Mouse (Mus musculus) MEL (cell line): ENCODE data around the gene Ttc9b. TPM values are rescaled to one million over a fixed set of nuclear protein-coding genes. Genes with fewer than 3 reads are reported as not detected.

ENCODE experiments used
- DNase-seq: peaks from one replicate; pipeline ENCODE4 v3.0.0; 2011; ENCODE audit warnings: low read depth, low spot score
- H3K27ac ChIP-seq: 2 replicates; pipeline ENCODE4 v1.5.1; 2012; ENCODE audit warnings: low read depth, mild to moderate bottlenecking, control low read depth, low read length, moderate library complexity; ENCODE audit not compliant: control insufficient read depth
- H3K27me3 ChIP-seq, 2 experiments: fragments of 150-350 bp in 1 of 2; sonication (generic) in 1 of 2; 2 replicates each; pipeline ENCODE4 v1.6.1; 2012; ENCODE audit warnings: low read length in 2 of 2, mild to moderate bottlenecking in 2 of 2, improper control_type of control experiment in 1 of 2, moderate library complexity in 1 of 2; ENCODE audit not compliant: insufficient read depth in 2 of 2, control insufficient read depth in 1 of 2
- H3K36me3 ChIP-seq, 2 experiments: 2 replicates each; pipeline ENCODE4 v1.6.1; 2012 to 2014; ENCODE audit warnings: low read length in 2 of 2, improper control_type of control experiment in 1 of 2, inconsistent platforms in 1 of 2, mild to moderate bottlenecking in 1 of 2; ENCODE audit not compliant: insufficient read depth in 2 of 2, control insufficient read depth in 1 of 2
- H3K4me1 ChIP-seq, 2 experiments: fragments of 150-350 bp in 1 of 2; sonication (generic) in 1 of 2; 2 replicates each; pipeline ENCODE4 v1.6.1; 2012; ENCODE audit warnings: low read length in 2 of 2, improper control_type of control experiment in 1 of 2, mild to moderate bottlenecking in 1 of 2; ENCODE audit not compliant: insufficient read depth in 2 of 2, control insufficient read depth in 1 of 2
- H3K4me3 ChIP-seq, 2 experiments: fragments of 150-350 bp in 1 of 2; sonication (generic) in 1 of 2; 2 replicates each; pipeline ENCODE4 v1.5.1; 2012; ENCODE audit warnings: low read depth in 2 of 2, low read length in 2 of 2, mild to moderate bottlenecking in 2 of 2, moderate library complexity in 2 of 2, control low read depth in 1 of 2, improper control_type of control experiment in 1 of 2; ENCODE audit not compliant: control insufficient read depth in 1 of 2, insufficient read depth in 1 of 2
- H3K79me2 ChIP-seq: 2 replicates; pipeline ENCODE4 v1.6.1; 2012; ENCODE audit warnings: mild to moderate bottlenecking, low read length, moderate library complexity; ENCODE audit not compliant: control insufficient read depth, poor library complexity, insufficient read depth
- H3K9ac ChIP-seq: 2 replicates; pipeline ENCODE4 v1.6.1; 2012; ENCODE audit warnings: low read depth, mild to moderate bottlenecking, control low read depth, low read length, moderate library complexity; ENCODE audit not compliant: control insufficient read depth, poor library complexity, severe bottlenecking
- H3K9me3 ChIP-seq: fragments of 150-350 bp; sonication (generic); replicated peaks from 2 replicates; pipeline ENCODE4 v1.6.1; 2012; ENCODE audit warnings: mild to moderate bottlenecking, low read length, improper control_type of control experiment, moderate library complexity; ENCODE audit not compliant: insufficient read depth
- CHD2 ChIP-seq: IDR thresholded peaks from 2 replicates; pipeline ENCODE4 v1.6.1; 2011; ENCODE audit warnings: low read length, improper control_type of control experiment
- CTCF ChIP-seq, 3 experiments: IDR thresholded peaks in 2 of 3; conservative IDR thresholded peaks in 1 of 3; 2 replicates each; pipeline ENCODE4 v1.5.1; 2011 to 2012; ENCODE audit warnings: low read length in 3 of 3, low read depth in 2 of 3, mild to moderate bottlenecking in 2 of 3, improper control_type of control experiment in 1 of 3, inconsistent platforms in 1 of 3, mixed read lengths in 1 of 3, moderate library complexity in 1 of 3; ENCODE audit not compliant: control insufficient read depth in 1 of 3, insufficient read depth in 1 of 3, poor library complexity in 1 of 3, severe bottlenecking in 1 of 3
- ELF1 ChIP-seq: IDR thresholded peaks from 2 replicates; pipeline ENCODE4 v1.6.1; 2014; ENCODE audit warnings: low read depth, mild to moderate bottlenecking, inconsistent platforms, low read length, improper control_type of control experiment, moderate library complexity
- EP300 ChIP-seq, 2 experiments: IDR thresholded peaks; 2 replicates each; pipeline ENCODE4 v1.6.1; 2011; ENCODE audit warnings: improper control_type of control experiment in 2 of 2, low read length in 2 of 2, low read depth in 1 of 2, mild to moderate bottlenecking in 1 of 2
- GABPA ChIP-seq: IDR thresholded peaks from 2 replicates; pipeline ENCODE4 v1.6.1; 2012; ENCODE audit warnings: low read depth, mild to moderate bottlenecking, inconsistent platforms, low read length, improper control_type of control experiment, moderate library complexity
- GATA1 ChIP-seq: IDR thresholded peaks from 2 replicates; pipeline ENCODE4 v1.6.1; 2011; ENCODE audit warnings: low read depth, low read length, improper control_type of control experiment
- HCFC1 ChIP-seq: IDR thresholded peaks from 2 replicates; pipeline ENCODE4 v1.6.1; 2012; ENCODE audit warnings: low read depth, mild to moderate bottlenecking, inconsistent platforms, low read length, improper control_type of control experiment, moderate library complexity
- KAT2A ChIP-seq: conservative IDR thresholded peaks from 2 replicates; pipeline ENCODE4 v1.6.1; 2012; ENCODE audit warnings: low read depth, low read length, improper control_type of control experiment, inconsistent platforms
- MAFK ChIP-seq: IDR thresholded peaks from 2 replicates; pipeline ENCODE4 v1.6.1; 2011; ENCODE audit warnings: low read depth, mild to moderate bottlenecking, low read length, improper control_type of control experiment, borderline replicate concordance
- MEF2A ChIP-seq: IDR thresholded peaks from 2 replicates; pipeline ENCODE4 v1.6.1; 2014; ENCODE audit warnings: low read depth, mild to moderate bottlenecking, inconsistent platforms, low read length, improper control_type of control experiment; ENCODE audit not compliant: poor library complexity, insufficient replicate concordance, severe bottlenecking; ENCODE audit errors: extremely low read depth
- MXI1 ChIP-seq: IDR thresholded peaks from 2 replicates; pipeline ENCODE4 v1.6.1; 2011; ENCODE audit warnings: mild to moderate bottlenecking, low read depth, low read length, improper control_type of control experiment
- MYB ChIP-seq: IDR thresholded peaks from 2 replicates; pipeline ENCODE4 v1.6.1; 2011; ENCODE audit warnings: mild to moderate bottlenecking, low read depth, low read length, improper control_type of control experiment
- MYC ChIP-seq: IDR thresholded peaks from 2 replicates; pipeline ENCODE4 v1.6.1; 2011; ENCODE audit warnings: low read depth, mild to moderate bottlenecking, low read length, improper control_type of control experiment, moderate library complexity
- NRF1 ChIP-seq: IDR thresholded peaks from 2 replicates; pipeline ENCODE4 v1.6.1; 2014; ENCODE audit warnings: low read depth, mild to moderate bottlenecking, inconsistent platforms, low read length, improper control_type of control experiment, moderate library complexity; ENCODE audit not compliant: poor library complexity, insufficient read depth, severe bottlenecking
- POLR2AphosphoS5 ChIP-seq: IDR thresholded peaks from 2 replicates; pipeline ENCODE4 v1.6.1; 2012; ENCODE audit warnings: low read depth, borderline replicate concordance, mild to moderate bottlenecking, inconsistent platforms, low read length, moderate library complexity, mixed read lengths
- RAD21 ChIP-seq: IDR thresholded peaks from 2 replicates; pipeline ENCODE4 v1.6.1; 2011; ENCODE audit warnings: mild to moderate bottlenecking, low read depth, low read length, improper control_type of control experiment
- RCOR1 ChIP-seq: IDR thresholded peaks from 2 replicates; pipeline ENCODE4 v1.6.1; 2012; ENCODE audit warnings: low read depth, mild to moderate bottlenecking, inconsistent platforms, low read length, improper control_type of control experiment
- SMC3 ChIP-seq: IDR thresholded peaks from 2 replicates; pipeline ENCODE4 v1.6.1; 2011; ENCODE audit warnings: low read depth, low read length, improper control_type of control experiment
- UBTF ChIP-seq: IDR thresholded peaks from 2 replicates; pipeline ENCODE4 v1.6.1; 2012; ENCODE audit warnings: low read depth, mild to moderate bottlenecking, inconsistent platforms, low read length, improper control_type of control experiment, moderate library complexity, borderline replicate concordance; ENCODE audit not compliant: insufficient read depth
- ZC3H11A ChIP-seq: IDR thresholded peaks from 2 replicates; pipeline ENCODE4 v1.6.1; 2012; ENCODE audit warnings: low read depth, mild to moderate bottlenecking, inconsistent platforms, low read length, improper control_type of control experiment
- ZNF384 ChIP-seq: IDR thresholded peaks from 2 replicates; pipeline ENCODE4 v1.6.1; 2012; ENCODE audit warnings: low read depth, mild to moderate bottlenecking, inconsistent platforms, low read length, improper control_type of control experiment
- polyA plus RNA-seq, 2 experiments: library from polyadenylated mRNA; stranded (reverse) in 1 of 2; unstranded in 1 of 2; fragments of >175 nt in 1 of 2; fragments of >200 nt in 1 of 2; gene quantifications; 2 replicates each; pipeline versions ENCODE4 v1.2.1 to v1.2.4; 2012; ENCODE audit warnings: low replicate concordance in 2 of 2, low read depth in 1 of 2; ENCODE audit not compliant: insufficient read length in 2 of 2, insufficient read depth in 1 of 2, missing spikeins in 1 of 2
- total RNA-seq: library from RNA; depleted of rRNA; stranded (reverse); fragments of 300-350 nt; gene quantifications from 2 replicates; pipeline ENCODE4 v1.2.3, GENCODE M21; 2012

Ttc9b gene
- total and polyA plus RNA-seq, 3 experiments, result 0.19 TPM; not detected in 1

- DNase-seq, result peak; percentile 49
- H3K9me3 ChIP-seq, result no peaks in the 10 kb centered on the region
- H3K9ac ChIP-seq, result no peak overlapping the region
- no peaks in the 10 kb centered on the region for H3K79me2 ChIP-seq
- no peaks in the 10 kb centered on the region for H3K27me3 ChIP-seq
- no peak overlapping the region for H3K4me3 ChIP-seq
- no peaks in the 10 kb centered on the region for H3K4me1 ChIP-seq
- no peak overlapping the region for H3K27ac ChIP-seq
- no peaks in the 10 kb centered on the region for H3K36me3 ChIP-seq
- TF ChIP-seq RAD21, result peak; percentile 22; the same call in 1 of the 2 replicates
- TF ChIP-seq CTCF (IDR thresholded peaks at IDR 0.05 in 2 of 3, conservative IDR thresholded peaks at IDR 0.05 in 1 of 3; ENCODE audit: control insufficient read depth in 1 of 3, insufficient read depth in 1 of 3, low read depth in 2 of 3, low read length in 3 of 3, poor library complexity in 1 of 3, severe bottlenecking in 1 of 3), result peak; percentile 17 to 46 (median 27); a peak in 4 of 6 replicates
- no peak for TF ChIP-seq ZC3H11A
- TF ChIP-seq SMC3, result peak; percentile 30; the same call in 1 of the 2 replicates
- TF ChIP-seq, all 39 proteins: peak for 3
These were observed 9.2 kb upstream of the Ttc9b start for GRCm38 (mm10) chr7:27644471-27644870.

- H3K27me3 ChIP-seq, result no peaks in the 10 kb centered on the region
- H3K79me2 ChIP-seq, result no peaks in the 10 kb centered on the region
- H3K4me3 ChIP-seq, result no peak overlapping the region
- no peaks in the 10 kb centered on the region for H3K9me3 ChIP-seq
- H3K36me3 ChIP-seq, result no peaks in the 10 kb centered on the region
- no peak overlapping the region for H3K9ac ChIP-seq
- H3K27ac ChIP-seq, result no peak overlapping the region
- H3K4me1 ChIP-seq, result peaks cover 0 to 5% of the 10 kb centered on the region in 2 experiments; a peak in 1 of 4 replicates
- TF ChIP-seq HCFC1 (no peak), MYB (no peak), GABPA (no peak), ELF1 (no peak), UBTF (no peak), MAFK (no peak), RAD21 (no peak), MXI1 (no peak), CHD2 (no peak), KAT2A (no peak), MEF2A (no peak), NRF1 (no peak), POLR2AphosphoS5 (no peak), GATA1 (no peak), ZNF384 (no peak), EP300 (IDR thresholded peaks at IDR 0.05; ENCODE audit: low read depth in 1 of 2, low read length in 2 of 2) (no peak), MYC (no peak), CTCF (IDR thresholded peaks at IDR 0.05 in 2 of 3, conservative IDR thresholded peaks at IDR 0.05 in 1 of 3; ENCODE audit: control insufficient read depth in 1 of 3, insufficient read depth in 1 of 3, low read depth in 2 of 3, low read length in 3 of 3, poor library complexity in 1 of 3, severe bottlenecking in 1 of 3) (no peak), RCOR1 (no peak)
- DNase-seq, result no peak
These were observed 7.2 kb upstream of the Ttc9b start for GRCm38 (mm10) chr7:27646516-27646915.
